Mouse (Mus musculus): ENCODE measurements around the gene Pip4p1. TPM values are rescaled to one million over a fixed set of nuclear protein-coding genes. Genes with fewer than 3 reads are reported as not detected.
"Not testable (repeated sequence)": the region's sequence is repeated elsewhere in the genome, so short reads cannot be mapped to it uniquely, and the experiment has no call there.

Gene Pip4p1
- polyA plus RNA-seq, 1 experiment from 2014 or later, result 52.8 TPM

DNA sequence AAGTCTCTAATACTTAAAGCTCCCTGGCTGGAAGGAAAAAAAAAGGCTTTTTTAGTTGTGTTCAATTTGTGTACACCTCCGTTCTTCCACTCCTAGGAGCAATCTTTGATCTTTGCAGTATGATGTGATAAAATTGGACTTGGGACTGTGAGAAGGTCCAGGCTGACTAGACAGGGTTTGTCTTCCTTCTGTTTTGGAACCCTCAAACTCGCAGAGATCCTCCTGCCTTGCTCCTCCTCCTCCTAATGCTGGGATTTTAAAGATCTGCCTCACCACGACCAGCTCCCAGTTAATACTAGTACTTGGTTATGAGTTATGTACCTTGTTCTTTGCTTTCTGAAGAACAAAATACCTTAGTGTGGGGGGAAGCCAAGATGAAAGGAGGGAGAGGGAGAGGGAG lies 14.9 kb upstream of the Pip4p1 start:
- H3K9me3 ChIP-seq (ENCODE audit: control insufficient read depth, low read length); ATAC-seq (ENCODE audit: insufficient number of reproducible peaks, low FRiP score, low TSS enrichment, low read depth); H3K27me3 ChIP-seq (ENCODE audit: control insufficient read depth, insufficient read depth, low read length); H3K36me3 ChIP-seq (ENCODE audit: control insufficient read depth, insufficient read depth, low read length); H3K9ac ChIP-seq (ENCODE audit: low read length); H3K4me1 ChIP-seq (ENCODE audit: control insufficient read depth, insufficient read depth, low read length); DNase-seq (ENCODE audit: low spot score); H3K27ac ChIP-seq (replicated peaks; ENCODE audit: low read depth, low read length): not testable (repeated sequence)
- 26% methylated on average over 3 of the region's 3 CpGs for WGBS
- H3K4me3 ChIP-seq (ENCODE audit: low read depth, low read length), result peak overlapping the region; percentile 45
- H3K4me2 ChIP-seq (ENCODE audit: low read depth, severe bottlenecking), result peak overlapping the region; percentile 54

DNA sequence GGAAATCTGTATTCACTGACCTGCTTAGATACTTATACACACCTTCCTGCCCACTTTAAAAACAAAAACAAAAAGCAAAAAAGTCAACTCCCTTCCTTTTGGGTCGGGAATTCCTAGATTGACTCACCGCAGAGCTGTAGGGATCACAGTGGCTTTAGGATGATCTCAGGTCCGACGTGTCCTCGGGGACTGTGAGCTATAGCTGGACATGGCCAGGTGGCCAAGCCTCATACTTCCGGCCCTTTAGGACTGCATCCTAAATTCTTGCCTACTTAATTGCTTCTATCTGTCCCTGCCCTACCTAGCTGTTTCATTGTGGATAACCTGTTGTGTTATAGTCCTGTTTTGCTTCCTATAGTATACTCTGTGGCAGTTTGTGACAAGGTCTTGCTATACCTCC lies 14.4 kb upstream of the Pip4p1 start:
- not testable (repeated sequence) for H3K27ac ChIP-seq (replicated peaks; ENCODE audit: low read depth, low read length); H3K36me3 ChIP-seq (ENCODE audit: control insufficient read depth, insufficient read depth, low read length); H3K27me3 ChIP-seq (ENCODE audit: control insufficient read depth, insufficient read depth, low read length); DNase-seq (ENCODE audit: low spot score); H3K9me3 ChIP-seq (ENCODE audit: control insufficient read depth, low read length); H3K4me1 ChIP-seq (ENCODE audit: control insufficient read depth, insufficient read depth, low read length); ATAC-seq (ENCODE audit: insufficient number of reproducible peaks, low FRiP score, low TSS enrichment, low read depth)
- H3K4me3 ChIP-seq (ENCODE audit: low read depth, low read length), result peak overlapping the region; percentile 45
- WGBS, result 7% methylated on average over 6 of the region's 6 CpGs
- peak overlapping the region; percentile 62 for H3K9ac ChIP-seq (ENCODE audit: low read length)
- peak overlapping the region; percentile 54 for H3K4me2 ChIP-seq (ENCODE audit: low read depth, severe bottlenecking)

DNA sequence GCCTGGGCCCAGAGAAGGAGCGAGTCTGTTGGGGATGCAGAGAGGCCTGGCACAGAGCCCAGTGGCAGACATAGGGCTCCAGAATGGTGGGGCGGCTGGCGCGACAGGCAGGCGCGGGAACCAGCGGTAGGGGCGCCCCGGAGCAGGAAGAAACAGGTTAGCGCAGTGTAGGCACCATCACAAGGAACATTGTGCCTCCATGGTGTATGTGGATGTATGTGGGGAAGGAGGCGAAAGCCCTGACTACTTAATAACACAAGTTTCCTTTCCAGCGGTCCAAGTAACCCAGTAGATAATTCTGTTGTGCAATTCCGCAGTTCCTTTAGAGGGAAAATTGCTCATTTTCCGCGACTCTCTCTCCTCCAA lies 14.0 kb upstream of the Pip4p1 start:
- not testable (repeated sequence) for DNase-seq (ENCODE audit: low spot score); H3K27me3 ChIP-seq (ENCODE audit: control insufficient read depth, insufficient read depth, low read length); H3K9me3 ChIP-seq (ENCODE audit: control insufficient read depth, low read length); H3K4me1 ChIP-seq (ENCODE audit: control insufficient read depth, insufficient read depth, low read length); H3K36me3 ChIP-seq (ENCODE audit: control insufficient read depth, insufficient read depth, low read length)
- Histone ChIP-seq H3K4me3 (ENCODE audit: low read depth, low read length) (peak overlapping the region; percentile 45), H3K4me2 (ENCODE audit: low read depth, severe bottlenecking) (peak overlapping the region; percentile 54), H3K9ac (ENCODE audit: low read length) (peak overlapping the region; percentile 62), H3K27ac (replicated peaks; ENCODE audit: low read depth, low read length) (peak overlapping the region; percentile 64; the same call in 1 of the 2 replicates)
- ATAC-seq (ENCODE audit: insufficient number of reproducible peaks, low FRiP score, low TSS enrichment, low read depth), result peak; percentile 94
- under 1% methylated on average over 15 of the region's 15 CpGs for WGBS

DNA sequence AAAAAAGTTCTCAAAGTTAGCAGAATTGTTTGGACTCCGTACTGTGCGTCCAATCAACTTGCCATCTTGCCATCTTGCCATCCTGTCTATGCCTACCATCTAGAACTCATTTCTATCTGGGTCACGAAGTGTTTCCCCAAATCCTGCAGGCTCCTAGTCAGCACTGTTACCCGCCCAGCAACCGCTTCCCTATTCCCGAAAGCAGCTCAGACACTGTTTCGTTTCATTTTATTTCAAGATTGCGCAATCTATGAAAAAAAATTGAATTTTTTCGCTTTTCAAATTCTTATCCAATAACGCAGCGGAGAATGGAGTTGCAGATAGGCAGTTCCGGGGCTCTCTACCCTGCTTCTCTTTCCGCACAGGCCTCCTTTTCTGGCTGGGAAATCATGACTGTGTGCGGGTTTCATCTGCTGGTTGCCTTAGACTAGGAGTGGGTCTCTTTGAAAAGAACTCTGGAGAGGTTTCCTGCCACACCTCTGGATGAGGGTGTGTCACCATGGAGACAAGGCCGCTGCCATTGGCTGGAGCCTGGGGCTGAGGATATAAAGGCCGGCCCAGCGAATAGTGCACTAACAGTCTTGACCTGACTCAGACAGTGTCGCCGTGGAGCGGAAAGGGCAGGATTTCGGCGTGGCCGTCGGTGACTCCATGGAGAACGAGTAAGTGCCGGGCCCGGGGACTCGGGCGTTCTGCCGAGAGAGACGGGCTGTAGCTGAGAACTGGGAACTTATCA lies 13.4 kb upstream of the Pip4p1 start, which contains the start of gene Gm49342:
TSS of gene Gm49342 (plus strand) at position 586 of the 736 bp plus-strand sequence.
- 19% methylated on average over 31 of the region's 31 CpGs for WGBS
- no peaks in the 10 kb centered on the region for H3K9me3 ChIP-seq (ENCODE audit: control insufficient read depth, low read length)
- H3K9ac ChIP-seq (ENCODE audit: low read length), result peak within 1 kb of the TSS; percentile 62
- no peaks in the 10 kb centered on the region for H3K4me1 ChIP-seq (ENCODE audit: control insufficient read depth, insufficient read depth, low read length)
- peak within 1 kb of the TSS; percentile 45 for H3K4me3 ChIP-seq (ENCODE audit: low read depth, low read length)
- peak within 1 kb of the TSS; percentile 64; the same call in 1 of the 2 replicates for H3K27ac ChIP-seq (replicated peaks; ENCODE audit: low read depth, low read length)
- H3K36me3 ChIP-seq (ENCODE audit: control insufficient read depth, insufficient read depth, low read length), result no peaks in the 10 kb centered on the region
- peak; percentile 96 for DNase-seq (ENCODE audit: low spot score)
- H3K27me3 ChIP-seq (ENCODE audit: control insufficient read depth, insufficient read depth, low read length), result no peaks in the 10 kb centered on the region
- peak within 1 kb of the TSS; percentile 54 for H3K4me2 ChIP-seq (ENCODE audit: low read depth, severe bottlenecking)
- peak; percentile 99 for ATAC-seq (ENCODE audit: insufficient number of reproducible peaks, low FRiP score, low TSS enrichment, low read depth)

DNA sequence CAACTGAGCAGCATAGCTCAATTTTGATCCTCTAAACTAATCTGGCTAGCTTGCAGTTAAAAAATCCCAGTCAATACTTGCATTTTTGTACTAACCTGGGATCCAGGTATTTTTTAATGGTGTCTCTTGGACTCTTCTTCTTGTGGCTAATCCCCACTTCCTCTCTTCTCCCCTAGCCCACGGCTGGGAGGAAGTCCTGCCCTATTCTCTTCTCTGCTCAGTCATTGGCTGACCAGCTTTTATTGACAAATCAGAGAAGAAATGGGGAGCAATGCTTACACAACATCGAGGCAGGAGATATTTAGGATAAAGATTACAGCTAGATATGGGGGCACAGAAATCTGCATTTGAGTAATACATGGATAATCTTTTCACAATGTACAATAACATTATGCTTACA lies 8.3 kb upstream of the Pip4p1 start:
- no peaks in the 10 kb centered on the region for H3K36me3 ChIP-seq (ENCODE audit: control insufficient read depth, insufficient read depth, low read length)
- H3K4me1 ChIP-seq (ENCODE audit: control insufficient read depth, insufficient read depth, low read length), result no peaks in the 10 kb centered on the region
- no peaks in the 10 kb centered on the region for H3K27me3 ChIP-seq (ENCODE audit: control insufficient read depth, insufficient read depth, low read length)
- ATAC-seq (ENCODE audit: insufficient number of reproducible peaks, low FRiP score, low TSS enrichment, low read depth), result no peak
- no peak overlapping the region for H3K4me2 ChIP-seq (ENCODE audit: low read depth, severe bottlenecking)
- no peak overlapping the region for H3K9ac ChIP-seq (ENCODE audit: low read length)
- no peak overlapping the region for H3K4me3 ChIP-seq (ENCODE audit: low read depth, low read length)
- H3K9me3 ChIP-seq (ENCODE audit: control insufficient read depth, low read length), result no peaks in the 10 kb centered on the region
- 52% methylated on average over 2 of the region's 2 CpGs for WGBS
- H3K27ac ChIP-seq (replicated peaks; ENCODE audit: low read depth, low read length), result no peak overlapping the region
- DNase-seq (ENCODE audit: low spot score), result no peak

DNA sequence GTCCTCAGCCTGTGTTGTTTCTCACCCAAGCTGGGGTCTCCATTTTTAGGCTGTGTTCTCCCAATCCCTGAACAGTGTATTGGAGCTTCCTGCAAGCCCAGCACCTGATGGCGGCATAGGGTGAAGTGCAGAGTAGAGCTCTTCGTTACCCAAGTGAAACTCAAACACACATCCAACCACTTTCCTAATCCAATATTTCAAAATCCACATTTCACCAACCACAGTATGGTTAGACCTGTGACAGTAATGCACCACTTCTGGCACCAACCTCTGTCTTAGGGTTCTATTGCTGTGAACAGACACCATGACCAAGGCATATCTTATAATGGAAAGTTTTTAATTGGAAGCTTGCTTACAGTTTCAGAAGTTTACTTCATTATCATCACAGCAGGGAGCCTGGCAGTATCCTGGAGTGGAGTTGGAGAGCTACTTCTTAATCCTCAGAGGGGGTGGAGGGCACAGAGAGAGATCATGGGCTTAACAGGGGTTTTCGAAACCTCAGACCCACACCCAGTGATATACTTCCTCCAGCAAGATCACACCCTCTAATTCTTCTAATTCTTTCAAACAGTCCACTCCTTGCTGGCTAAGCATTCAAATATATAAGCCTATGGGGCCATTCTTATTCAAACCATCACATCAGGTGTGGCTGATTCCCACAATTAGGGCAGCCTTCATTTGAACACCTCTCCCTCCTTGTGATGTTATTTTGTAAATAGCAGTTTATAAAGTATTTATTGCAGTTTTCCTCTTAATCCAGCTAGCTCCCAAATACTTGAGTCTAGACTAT lies 7.7 kb upstream of the Pip4p1 start:
- H3K4me1 ChIP-seq (ENCODE audit: control insufficient read depth, insufficient read depth, low read length), result no peaks in the 10 kb centered on the region
- no peaks in the 10 kb centered on the region for H3K27me3 ChIP-seq (ENCODE audit: control insufficient read depth, insufficient read depth, low read length)
- ATAC-seq (ENCODE audit: insufficient number of reproducible peaks, low FRiP score, low TSS enrichment, low read depth) (no peak), DNase-seq (ENCODE audit: low spot score) (no peak)
- H3K9ac ChIP-seq (ENCODE audit: low read length), result no peak overlapping the region
- no peak overlapping the region for H3K27ac ChIP-seq (replicated peaks; ENCODE audit: low read depth, low read length)
- 86% methylated on average over 3 of the region's 3 CpGs for WGBS
- no peak overlapping the region for H3K4me3 ChIP-seq (ENCODE audit: low read depth, low read length)
- no peak overlapping the region for H3K4me2 ChIP-seq (ENCODE audit: low read depth, severe bottlenecking)
- H3K9me3 ChIP-seq (ENCODE audit: control insufficient read depth, low read length), result no peaks in the 10 kb centered on the region
- H3K36me3 ChIP-seq (ENCODE audit: control insufficient read depth, insufficient read depth, low read length), result no peaks in the 10 kb centered on the region

DNA sequence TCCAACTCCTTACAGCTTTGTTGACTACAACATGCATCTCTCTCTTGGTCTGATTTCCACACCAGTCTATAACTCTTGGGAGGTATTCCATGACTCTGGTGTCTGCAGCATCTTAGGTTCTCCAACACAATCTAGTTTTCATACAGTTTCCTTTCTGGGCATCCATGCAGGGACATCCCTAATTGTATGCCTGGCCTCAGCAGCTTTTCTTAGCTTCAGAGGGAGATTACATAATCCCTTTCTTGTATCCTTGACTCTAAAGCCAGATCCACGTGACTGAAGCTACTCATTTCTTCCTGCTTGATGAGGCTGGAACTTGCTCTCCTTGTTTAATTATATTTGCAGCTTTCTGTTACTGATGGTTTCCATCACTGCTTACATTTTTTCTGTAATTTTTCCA lies 6.0 kb upstream of the Pip4p1 start:
- no peak overlapping the region for H3K9ac ChIP-seq (ENCODE audit: low read length)
- DNase-seq (ENCODE audit: low spot score), result no peak
- no peaks in the 10 kb centered on the region for H3K27me3 ChIP-seq (ENCODE audit: control insufficient read depth, insufficient read depth, low read length)
- no peak overlapping the region for H3K27ac ChIP-seq (replicated peaks; ENCODE audit: low read depth, low read length)
- H3K36me3 ChIP-seq (ENCODE audit: control insufficient read depth, insufficient read depth, low read length), result no peaks in the 10 kb centered on the region
- no peaks in the 10 kb centered on the region for H3K9me3 ChIP-seq (ENCODE audit: control insufficient read depth, low read length)
- no peak overlapping the region for H3K4me3 ChIP-seq (ENCODE audit: low read depth, low read length)
- no peak for ATAC-seq (ENCODE audit: insufficient number of reproducible peaks, low FRiP score, low TSS enrichment, low read depth)
- WGBS, result 73% methylated on average over 1 of the region's 1 CpGs
- H3K4me2 ChIP-seq (ENCODE audit: low read depth, severe bottlenecking), result no peak overlapping the region
- no peaks in the 10 kb centered on the region for H3K4me1 ChIP-seq (ENCODE audit: control insufficient read depth, insufficient read depth, low read length)

DNA sequence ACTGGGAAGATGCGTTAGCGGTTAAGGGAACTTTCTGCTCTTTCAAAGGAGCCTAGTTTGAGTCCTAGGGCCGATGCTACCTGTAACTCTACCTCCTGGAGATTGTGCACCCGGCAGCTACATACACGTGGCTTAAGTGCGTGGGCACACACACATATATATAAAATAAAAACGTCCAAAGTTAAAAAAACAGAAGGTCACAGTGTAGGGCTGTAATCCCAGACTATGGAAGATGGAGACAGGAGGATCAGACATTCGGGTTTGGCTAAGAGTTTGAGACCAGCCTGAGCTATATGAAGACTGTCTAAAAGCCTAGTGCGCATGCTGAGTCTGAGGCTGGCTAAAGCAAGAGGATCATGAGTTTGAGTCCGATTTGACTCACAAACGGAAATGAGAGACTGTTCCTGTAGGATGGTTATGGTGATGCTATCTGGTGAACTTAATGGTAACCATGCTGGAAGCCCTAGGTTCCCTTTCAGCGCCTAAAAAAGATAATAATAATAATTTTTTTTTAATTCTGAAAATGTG lies 901 bp upstream of the Pip4p1 start:
- Histone ChIP-seq H3K4me3 (ENCODE audit: low read depth, low read length) (peak overlapping the region; percentile 98), H3K27ac (replicated peaks; ENCODE audit: low read depth, low read length) (peak overlapping the region; percentile 63), H3K4me2 (ENCODE audit: low read depth, severe bottlenecking) (peak overlapping the region; percentile 65), H3K9ac (ENCODE audit: low read length) (peak overlapping the region; percentile 55), H3K4me1 (ENCODE audit: control insufficient read depth, insufficient read depth, low read length) (0 out of 2 replicates have a peak, but pooled peaks cover 3% of the 10 kb centered on the region), H3K27me3 (ENCODE audit: control insufficient read depth, insufficient read depth, low read length) (no peaks in the 10 kb centered on the region), H3K36me3 (ENCODE audit: control insufficient read depth, insufficient read depth, low read length) (peaks cover 12% of the 10 kb centered on the region; the same call in 1 of the 2 replicates), H3K9me3 (ENCODE audit: control insufficient read depth, low read length) (no peaks in the 10 kb centered on the region)
- DNase-seq (ENCODE audit: low spot score) (peak; percentile 26), ATAC-seq (ENCODE audit: insufficient number of reproducible peaks, low FRiP score, low TSS enrichment, low read depth) (no peak)
- WGBS, result 12% methylated on average over 12 of the region's 12 CpGs

All from limb, embryonic 11.5 days (tissue).